Mouse (Mus musculus) activated CD4-positive, CD25-positive, alpha-beta regulatory T cell, adult 4 months (primary cell): ENCODE data around the gene Tbc1d4. TPM values are rescaled to one million over a fixed set of nuclear protein-coding genes. Genes with fewer than 3 reads are reported as not detected.
A peak's percentile ranks its signal among the peaks of the same experiment; 100 is the strongest.

Experiments
- ATAC-seq: one replicate; pipeline ENCODE4 v1.8.0; 2017
- polyA plus RNA-seq, 2 experiments: library from polyadenylated mRNA; unstranded; fragments of 100-300 nt; shearing (Covaris generic); gene quantifications; one replicate each; pipeline ENCODE4 v1.2.1; 2017

Tbc1d4 gene
- polyA plus RNA-seq, 2 experiments from 2014 or later: 118 to 135 TPM

GRCm38 (mm10) chr14:101530455-101530854 is 78.5 kb downstream of the Tbc1d4 start:
- no peak for ATAC-seq

- no peak for ATAC-seq
Measured at GRCm38 (mm10) chr14:101529194-101529593, 79.8 kb downstream of the Tbc1d4 start.

- no peak for ATAC-seq
Measured at GRCm38 (mm10) chr14:101527420-101527996, 81.5 kb downstream of the Tbc1d4 start.

GRCm38 (mm10) chr14:101526478-101526877 is 82.5 kb downstream of the Tbc1d4 start:
- no peak for ATAC-seq

GRCm38 (mm10) chr14:101519964-101520363 is 89.0 kb downstream of the Tbc1d4 start:
- ATAC-seq: no peak

- no peak for ATAC-seq
Measured at GRCm38 (mm10) chr14:101518259-101518658, 90.7 kb downstream of the Tbc1d4 start.

- no peak for ATAC-seq
Measured at GRCm38 (mm10) chr14:101517801-101518200, 91.2 kb downstream of the Tbc1d4 start.

- ATAC-seq: peak; percentile 64
Measured at GRCm38 (mm10) chr14:101517341-101517740, 91.7 kb downstream of the Tbc1d4 start.

GRCm38 (mm10) chr14:101516864-101517263 is 92.1 kb downstream of the Tbc1d4 start:
- ATAC-seq: no peak

GRCm38 (mm10) chr14:101516031-101516430 is 93.0 kb downstream of the Tbc1d4 start:
- no peak for ATAC-seq

- ATAC-seq: no peak
Measured at GRCm38 (mm10) chr14:101515271-101515670, 93.7 kb downstream of the Tbc1d4 start.

- no peak for ATAC-seq
Measured at GRCm38 (mm10) chr14:101514557-101514971, 94.4 kb downstream of the Tbc1d4 start.

GRCm38 (mm10) chr14:101513163-101513562 is 95.8 kb downstream of the Tbc1d4 start:
- no peak for ATAC-seq

GRCm38 (mm10) chr14:101511410-101511809 is 97.6 kb downstream of the Tbc1d4 start:
- no peak for ATAC-seq

- ATAC-seq: peak; percentile 86
Measured at GRCm38 (mm10) chr14:101510540-101511313, 98.3 kb downstream of the Tbc1d4 start.

GRCm38 (mm10) chr14:101509759-101510158 is 99.2 kb downstream of the Tbc1d4 start:
- no peak for ATAC-seq

GRCm38 (mm10) chr14:101507956-101508355 is 101.0 kb downstream of the Tbc1d4 start:
- ATAC-seq: no peak

- no peak for ATAC-seq
Measured at GRCm38 (mm10) chr14:101507146-101507545, 101.8 kb downstream of the Tbc1d4 start.

GRCm38 (mm10) chr14:101505805-101506204 is 103.2 kb downstream of the Tbc1d4 start:
- ATAC-seq: no peak

- peak; percentile 76 for ATAC-seq
Measured at GRCm38 (mm10) chr14:101504473-101505200, 104.4 kb downstream of the Tbc1d4 start.

- ATAC-seq: no peak
Measured at GRCm38 (mm10) chr14:101503168-101503961, 105.6 kb downstream of the Tbc1d4 start.

GRCm38 (mm10) chr14:101501868-101502267 is 107.1 kb downstream of the Tbc1d4 start:
- ATAC-seq: no peak

- ATAC-seq: no peak
Measured at GRCm38 (mm10) chr14:101501452-101501851, 107.5 kb downstream of the Tbc1d4 start.
